Mouse (Mus musculus) lung, adult 2 months (tissue): ENCODE data around the gene Ambra1.

Source experiments
- CTCF ChIP-seq: fragments of 200-500 bp; IDR thresholded peaks from 2 replicates; pipeline ENCODE4 v1.5.1; 2011; ENCODE audit warnings: mild to moderate bottlenecking, low read length, control low read depth; ENCODE audit not compliant: insufficient read depth
- POLR2A ChIP-seq: fragments of 200-500 bp; IDR thresholded peaks from 2 replicates; pipeline ENCODE4 v1.6.1; 2011; ENCODE audit warnings: low read depth, mild to moderate bottlenecking, control low read depth, low read length, borderline replicate concordance; ENCODE audit errors: extremely low read depth

DNA sequence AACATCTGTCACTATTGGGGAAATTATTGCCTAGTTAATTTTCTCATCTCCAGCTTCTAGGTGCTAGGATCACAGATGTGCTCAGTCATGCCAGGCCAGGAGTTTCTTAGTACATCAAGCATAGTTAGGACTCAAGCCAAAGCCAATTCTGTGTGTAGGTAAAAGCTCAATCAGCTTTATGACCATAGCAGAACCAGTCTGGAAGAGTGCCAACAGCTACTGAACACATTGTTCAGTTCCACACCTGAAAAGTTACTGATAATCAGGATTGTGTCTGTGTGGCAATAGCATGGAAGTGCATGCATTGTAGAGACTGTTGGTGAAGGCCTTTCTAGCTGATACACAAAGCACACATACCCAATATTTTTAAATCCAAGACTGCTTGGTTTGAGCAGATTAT lies 168.0 kb downstream of the Ambra1 start:
- TF ChIP-seq POLR2A = no peak
- TF ChIP-seq CTCF = no peak
